ENCODE assay signal across 44 mouse cellular contexts in the genomic region with DNA sequence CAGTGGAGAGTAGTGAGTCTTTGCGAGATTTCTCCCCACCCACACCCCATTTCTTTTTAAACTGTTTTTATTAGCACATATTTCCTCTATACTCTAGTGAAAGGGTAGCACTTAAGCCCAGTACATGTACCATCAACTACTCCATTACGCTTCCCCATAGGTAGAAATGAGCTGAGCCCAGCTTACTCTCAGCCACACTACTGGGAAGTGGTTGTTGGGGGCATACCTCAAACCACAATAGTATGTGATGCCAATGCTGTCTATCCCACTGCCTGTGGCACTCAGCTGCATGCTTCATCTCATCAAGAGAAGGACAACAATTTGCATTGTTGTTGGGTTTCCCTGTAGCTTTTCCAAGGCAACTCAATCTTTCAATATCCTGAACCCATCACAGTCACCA. TPM values are rescaled to one million over a fixed set of nuclear protein-coding genes. Genes with fewer than 3 reads are reported as not detected.
DNase-seq lines count a peak whose midpoint lies in the region; ATAC-seq lines count a peak whose summit lies in the region.
"Had no signal": no experiment of that assay in that cellular context is flagged by ENCODE, and none has a peak within 500 bp of the region (broad histone marks: within the 10 kb centered on the region; RNA-seq: fewer than 3 reads in every experiment).

No protein-coding gene starts in this region.

- peak; percentile 96 for ATAC-seq in common myeloid progenitor, adult 5-6 weeks (replicated peaks; ENCODE audit: low read depth, poor library complexity, severe bottlenecking)
- ATAC-seq in kidney, embryonic 16.5 days (ENCODE audit: low FRiP score, low TSS enrichment): no peak
- ATAC-seq: forebrain, embryonic 15.5 days; intestine, embryonic 16.5 days; midbrain, embryonic 16.5 days; Patski had no signal

- H3K4me2 ChIP-seq in kidney, embryonic 16.5 days (replicated peaks; ENCODE audit: low read depth, low read length): no peak overlapping the region
- H3K4me2 ChIP-seq: embryonic facial prominence, embryonic 12.5 days; forebrain, embryonic 15.5 days; heart, embryonic 11.5 days; hindbrain, embryonic 13.5 days; neural tube, embryonic 13.5 days had no signal

- no peak overlapping the region for H3K9ac ChIP-seq in kidney, embryonic 16.5 days (replicated peaks; ENCODE audit: low read length)
- H3K9ac ChIP-seq: embryonic facial prominence, embryonic 12.5 days; forebrain, embryonic 15.5 days; hindbrain, embryonic 13.5 days; liver, embryonic 14.5 days; neural tube, embryonic 13.5 days had no signal

- no peaks in the 10 kb centered on the region for H3K27me3 ChIP-seq in kidney, embryonic 16.5 days (ENCODE audit: insufficient read depth, low read length)
- H3K27me3 ChIP-seq: embryonic facial prominence, embryonic 12.5 days; forebrain, embryonic 15.5 days; hindbrain, embryonic 13.5 days; neural tube, embryonic 13.5 days; Patski had no signal

- H3K4me1 ChIP-seq in kidney, embryonic 16.5 days (ENCODE audit: insufficient read depth, low read length): no peaks in the 10 kb centered on the region
- H3K4me1 ChIP-seq: embryonic facial prominence, embryonic 12.5 days; forebrain, embryonic 15.5 days; hindbrain, embryonic 13.5 days; neural tube, embryonic 13.5 days had no signal

- H3K27ac ChIP-seq in kidney, embryonic 16.5 days (ENCODE audit: low read length): no peak overlapping the region
- H3K27ac ChIP-seq: embryonic facial prominence, embryonic 12.5 days; forebrain, embryonic 15.5 days; hindbrain, embryonic 13.5 days; liver, embryonic 14.5 days; macrophage; midbrain, embryonic 10.5 days; neural tube, embryonic 13.5 days had no signal

- peak; percentile 27 to 47 for DNase-seq in CD8-positive naive resting alpha-beta T cell, adult 2 months (ENCODE audit: low read depth in 2 of 2, low spot score in 2 of 2)
- peak; percentile 34 for DNase-seq in naive thymus-derived CD4-positive, alpha-beta T cell, adult 2 months (ENCODE audit: low read depth)
- DNase-seq in thymus, postnatal 4 days: peak; percentile 20
- no peak for DNase-seq in adrenal gland, postnatal 25 days
- no peak for DNase-seq in layer of hippocampus, postnatal 14 days (ENCODE audit: low spot score in 2 of 2)
- DNase-seq: cerebellum, adult 2 months; cerebellum, postnatal 36 days; embryo, embryonic 11 days; gastrocnemius, postnatal 14 days; heart, adult 11 months; heart, postnatal 36 days; kidney, adult 8-10 months; kidney, postnatal 14 days; layer of hippocampus, adult 9-11 months; liver; lung, adult 2 months; lung, postnatal 10 days; retina, postnatal 1 day; right cerebral cortex, postnatal 14 days had no signal

- 91% methylated on average over 2 of the region's 2 CpGs for WGBS in kidney, embryonic 16.5 days

- no peak overlapping the region for H3K4me3 ChIP-seq in kidney, embryonic 16.5 days (ENCODE audit: low read length)
- H3K4me3 ChIP-seq: embryonic facial prominence, embryonic 12.5 days; forebrain, embryonic 15.5 days; hindbrain, embryonic 13.5 days; midbrain, embryonic 10.5 days; myocyte; neural tube, embryonic 13.5 days had no signal

- H3K9me3 ChIP-seq in kidney, embryonic 16.5 days (ENCODE audit: low read length): no peaks in the 10 kb centered on the region
- H3K9me3 ChIP-seq: embryonic facial prominence, embryonic 12.5 days; forebrain, embryonic 15.5 days; hindbrain, embryonic 13.5 days; midbrain, embryonic 10.5 days; neural tube, embryonic 13.5 days had no signal

- H3K36me3 ChIP-seq in kidney, embryonic 16.5 days (ENCODE audit: insufficient read depth, low read length): no peaks in the 10 kb centered on the region
- H3K36me3 ChIP-seq: embryonic facial prominence, embryonic 12.5 days; forebrain, embryonic 15.5 days; hindbrain, embryonic 13.5 days; midbrain, embryonic 10.5 days; neural tube, embryonic 13.5 days had no signal

RNA-seq across cellular contexts. Expression of a gene that starts 15.8 kb away (rescaled TPM):
- total RNA-seq in common myeloid progenitor, adult 5-6 weeks (2017): not detected in 2 replicates
- not detected in 2 replicates for total RNA-seq in adrenal gland, postnatal 25 days (2021)
- total RNA-seq in layer of hippocampus, postnatal 14 days (2021): not detected
- polyA plus RNA-seq in kidney, embryonic 16.5 days (2015; fragmentation: Nextera tagmentation; extraction: Ambion mirVana): not detected in 2 replicates
- total RNA-seq: adrenal gland, adult 18-20 months; adrenal gland, postnatal 4 days; gastrocnemius, postnatal 14 days; heart, postnatal 36 days; left cerebral cortex, adult 18-20 months; left cerebral cortex, postnatal 14 days; MEL had no signal
- polyA plus RNA-seq: C2C12; cerebellum, adult 2 months; embryonic facial prominence, embryonic 12.5 days; forebrain, embryonic 15.5 days; heart, embryonic 11.5 days; heart, embryonic 16.5 days; hindbrain, embryonic 13.5 days; intestine, embryonic 16.5 days; limb, embryonic 11.5 days; liver, embryonic 14.5 days; lung, adult 2 months; macrophage; midbrain, embryonic 10.5 days; midbrain, embryonic 16.5 days; myocyte; neural tube, embryonic 13.5 days; Patski; small intestine, adult 2 months; stomach, embryonic 14.5 days; testis, adult 2 months had no signal

RNA-seq across cellular contexts. Expression of a gene that starts 29.1 kb away (rescaled TPM):
- 0.18 and 7.4 TPM in 2 replicates for total RNA-seq in common myeloid progenitor, adult 5-6 weeks (2017)
- total RNA-seq in adrenal gland, postnatal 25 days (2021): 0.06 TPM in 1 of 2 replicates, not detected in the other
- under 1 TPM; 0.07 to 0.55 TPM for total RNA-seq in layer of hippocampus, postnatal 14 days (2021)
- polyA plus RNA-seq in kidney, embryonic 16.5 days (2015; fragmentation: Nextera tagmentation; extraction: Ambion mirVana): 0.04 TPM in 1 of 2 replicates, not detected in the other
- total RNA-seq: adrenal gland, adult 18-20 months; adrenal gland, postnatal 4 days; gastrocnemius, postnatal 14 days; heart, postnatal 36 days; MEL had no signal
- polyA plus RNA-seq: C2C12; embryonic facial prominence, embryonic 12.5 days; forebrain, embryonic 15.5 days; limb, embryonic 11.5 days; liver, embryonic 14.5 days; macrophage; midbrain, embryonic 10.5 days; midbrain, embryonic 16.5 days; myocyte; neural tube, embryonic 13.5 days; Patski had no signal

RNA-seq across cellular contexts. Expression of a gene that starts 41.4 kb away (rescaled TPM):
- total RNA-seq in common myeloid progenitor, adult 5-6 weeks (2017): not detected in 2 replicates
- 4.1 and 5.8 TPM in 2 replicates for total RNA-seq in adrenal gland, postnatal 25 days (2021)
- total RNA-seq in layer of hippocampus, postnatal 14 days (2021): under 1 TPM in 1 of 2 experiments, not detected in 1; 0.60 TPM
- 1.2 TPM in 1 of 2 replicates, not detected in the other for polyA plus RNA-seq in kidney, embryonic 16.5 days (2015; fragmentation: Nextera tagmentation; extraction: Ambion mirVana)
- total RNA-seq: left cerebral cortex, adult 18-20 months; MEL had no signal
- polyA plus RNA-seq: C2C12; cerebellum, adult 2 months; embryonic facial prominence, embryonic 12.5 days; forebrain, embryonic 15.5 days; heart, embryonic 11.5 days; hindbrain, embryonic 13.5 days; intestine, embryonic 16.5 days; limb, embryonic 11.5 days; liver, embryonic 14.5 days; macrophage; midbrain, embryonic 10.5 days; midbrain, embryonic 16.5 days; myocyte; neural tube, embryonic 13.5 days; Patski had no signal

Comparison
In these comparisons a context has a peak if more than half of its experiments do, and no peak if none do; other contexts are left out.
1. DNase-seq: peak in CD8-positive naive resting alpha-beta T cell, adult 2 months (2 of 2), naive thymus-derived CD4-positive, alpha-beta T cell, adult 2 months (single experiment) and thymus, postnatal 4 days (single experiment); none in adrenal gland, postnatal 25 days (single experiment) and layer of hippocampus, postnatal 14 days (0 of 2).